Mouse (Mus musculus) cortical plate, adult 2 months (tissue): ENCODE measurements around the gene Zfp318.

ENCODE experiments used
- CTCF ChIP-seq: fragments of 200-500 bp; IDR thresholded peaks from 2 replicates; pipeline ENCODE4 v1.5.1; 2011; ENCODE audit warnings: mild to moderate bottlenecking, control low read depth, low read length; ENCODE audit not compliant: insufficient read depth; ENCODE audit errors: extremely low read depth
- POLR2A ChIP-seq: fragments of 200-500 bp; IDR thresholded peaks from 2 replicates; pipeline ENCODE4 v1.6.1; 2011; ENCODE audit warnings: mild to moderate bottlenecking, low read length, control low read depth; ENCODE audit not compliant: insufficient read depth; ENCODE audit errors: extremely low read depth

GRCm38 (mm10) chr17:46433627-46434026 is 50.1 kb downstream of the Zfp318 start:
- TF ChIP-seq CTCF = no peak
- no peak for TF ChIP-seq POLR2A
